Mouse (Mus musculus) megakaryocyte, embryonic 14.5 days (primary cell): ENCODE results near the gene Rad23b.

Source experiments
- FLI1 ChIP-seq: IDR thresholded peaks from 2 replicates; pipeline ENCODE4 v1.6.1; 2012; ENCODE audit warnings: low read length, inconsistent platforms, mixed read lengths
- GATA1 ChIP-seq: IDR thresholded peaks from 3 replicates; pipeline ENCODE4 v1.6.1; 2012; ENCODE audit warnings: mixed read lengths, low read length, inconsistent platforms, borderline replicate concordance

DNA sequence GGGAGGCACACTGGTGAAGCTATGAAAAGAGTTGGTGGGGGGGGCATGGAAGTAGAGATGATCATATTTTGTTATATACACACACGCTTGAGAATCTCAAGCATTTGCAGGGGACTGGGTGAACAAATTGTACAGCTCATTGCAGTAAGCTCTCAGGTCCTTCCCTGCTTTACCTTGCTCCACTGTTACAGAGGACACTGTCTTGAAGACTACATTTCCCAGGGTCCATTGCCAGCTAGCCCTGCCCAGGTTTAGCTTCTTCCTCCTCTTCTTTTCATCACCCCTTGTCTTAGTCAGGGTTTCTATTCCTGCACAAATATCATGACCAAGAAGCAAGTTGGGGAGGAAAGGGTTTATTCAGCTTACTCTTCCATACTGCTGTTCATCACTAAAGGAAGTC, 56.7 kb downstream of the Rad23b start:
- TF ChIP-seq GATA1 (no peak), FLI1 (no peak)
